Comparison of ENCODE assay signal across 11 mouse cellular contexts in the genomic region with DNA sequence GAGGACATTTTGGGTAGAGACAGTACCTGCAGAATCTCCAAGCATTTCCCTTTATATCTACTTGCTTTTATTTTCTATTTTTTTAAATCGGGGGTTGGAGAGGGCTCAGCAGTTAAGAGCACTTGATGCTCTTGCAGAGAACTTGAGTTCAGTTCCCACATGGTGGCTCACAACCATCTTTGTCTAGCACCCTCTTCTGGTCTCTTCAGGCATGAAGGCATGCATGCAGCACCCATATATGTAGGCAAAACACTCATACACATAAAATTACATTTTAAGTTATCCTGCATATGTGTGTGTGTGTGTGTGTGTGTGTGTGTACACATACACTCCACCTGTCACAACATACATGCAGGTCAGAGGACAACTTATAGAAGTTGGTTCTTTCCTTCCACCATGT.
"Had no signal": no experiment of that assay in that cellular context is flagged by ENCODE, and none has a peak within 500 bp of the region (broad histone marks: within the 10 kb centered on the region; RNA-seq: fewer than 3 reads in every experiment).

No protein-coding gene starts in this region.

- H3K9me3 ChIP-seq: limb, embryonic 13.5 days; midbrain, embryonic 10.5 days; midbrain, embryonic 15.5 days had no signal

- DNase-seq: kidney, postnatal 14 days; left cerebral cortex, postnatal 4 days; lung, adult 18-20 months; lung, postnatal 4 days; right cerebral cortex, adult 18-20 months; right cerebral cortex, postnatal 25 days; thymus, postnatal 36 days had no signal

- H3K9ac ChIP-seq: limb, embryonic 13.5 days; liver, embryonic 14.5 days; midbrain, embryonic 15.5 days had no signal

- H3K4me3 ChIP-seq: limb, embryonic 13.5 days; midbrain, embryonic 10.5 days; midbrain, embryonic 15.5 days had no signal

- H3K4me1 ChIP-seq: midbrain, embryonic 10.5 days; midbrain, embryonic 15.5 days had no signal

- H3K27me3 ChIP-seq: limb, embryonic 13.5 days; midbrain, embryonic 15.5 days had no signal

- H3K27ac ChIP-seq: limb, embryonic 13.5 days; liver, embryonic 14.5 days; midbrain, embryonic 10.5 days; midbrain, embryonic 15.5 days had no signal
